Mouse (Mus musculus) CD8-positive naive resting alpha-beta T cell, adult 57 days (primary cell): Measurements from ENCODE around the gene Gm17521. TPM values are rescaled to one million over a fixed set of nuclear protein-coding genes. Genes with fewer than 3 reads are reported as not detected.

Source experiments
- total RNA-seq: library from RNA; stranded (reverse); gene quantifications from one replicate; pipeline ENCODE4 v1.2.4, GENCODE M21; 2023

The Gm17521 gene
- not detected for total RNA-seq

DNA sequence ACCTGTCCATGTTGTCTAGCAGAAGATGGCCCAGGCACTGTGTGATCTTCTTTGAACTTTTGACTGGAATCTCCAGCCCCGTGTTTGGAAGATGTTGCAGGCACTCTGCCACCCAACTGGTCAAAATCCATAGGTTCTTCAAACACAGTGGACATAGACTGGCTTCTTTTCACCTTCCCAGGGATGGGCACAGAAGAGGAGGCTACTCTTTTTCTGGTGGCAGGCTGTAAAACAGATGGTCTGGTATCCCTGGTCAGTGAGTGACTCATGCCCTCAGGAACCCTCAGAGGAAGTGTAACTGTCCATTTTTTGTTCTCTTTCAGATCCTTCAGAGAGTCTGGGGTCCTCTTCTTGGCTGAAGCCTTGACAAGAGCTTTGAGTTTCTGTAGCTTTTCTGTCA, at the start of gene Gm17521:
Gene Gm17521 (minus strand): TSS at position 101 of the 400 bp plus-strand sequence.

Other genes with a start within 250 kb of the Gm17521 start
- 2.1 TPM for gene Cldn34c1, start 73.8 kb upstream of the Gm17521 start, total RNA-seq
- gene Srsx, start 192.8 kb upstream of the Gm17521 start, total RNA-seq: not detected
- not detected for gene Gm17577, start 217.2 kb upstream of the Gm17521 start, total RNA-seq